Mouse (Mus musculus) hindbrain, embryonic 16.5 days (tissue): ENCODE data around the gene Galnt2. TPM values are rescaled to one million over a fixed set of nuclear protein-coding genes. Genes with fewer than 3 reads are reported as not detected.

Source experiments
- ATAC-seq: fragments of 200-750 bp; cut with Nextera tagmentation; 2 replicates; pipeline ENCODE4 v1.8.0; 2017; ENCODE audit warnings: moderate TSS enrichment, moderate library complexity
- H3K27ac ChIP-seq: fragments of 300-500 bp; sonication (generic); 2 replicates; pipeline ENCODE4 v1.5.1; 2014; ENCODE audit warnings: low read depth, mild to moderate bottlenecking, control low read depth, low read length, moderate library complexity
- H3K27me3 ChIP-seq: fragments of 300-500 bp; sonication (generic); replicated peaks from 2 replicates; pipeline ENCODE4 v1.6.1; 2014; ENCODE audit warnings: low read length; ENCODE audit not compliant: control insufficient read depth, insufficient read depth
- H3K36me3 ChIP-seq: fragments of 300-500 bp; sonication (generic); 2 replicates; pipeline ENCODE4 v1.6.1; 2014; ENCODE audit warnings: mild to moderate bottlenecking, low read length, moderate library complexity, mixed read lengths; ENCODE audit not compliant: control insufficient read depth, insufficient read depth
- H3K4me1 ChIP-seq: fragments of 300-500 bp; sonication (generic); 2 replicates; pipeline ENCODE4 v1.6.1; 2014; ENCODE audit warnings: low read depth, low read length; ENCODE audit not compliant: control insufficient read depth, insufficient read depth
- H3K4me2 ChIP-seq: fragments of 300-500 bp; sonication (generic); 2 replicates; pipeline ENCODE4 v1.6.1; 2014; ENCODE audit warnings: mild to moderate bottlenecking, low read length, control low read depth, moderate library complexity
- H3K4me3 ChIP-seq: fragments of 300-500 bp; sonication (generic); 2 replicates; pipeline ENCODE4 v1.5.1; 2014; ENCODE audit warnings: mild to moderate bottlenecking, low read length, control low read depth, moderate library complexity
- H3K9ac ChIP-seq: fragments of 300-500 bp; sonication (generic); 2 replicates; pipeline ENCODE4 v1.6.1; 2014; ENCODE audit warnings: low read depth, mild to moderate bottlenecking, control low read depth, low read length, moderate library complexity
- H3K9me3 ChIP-seq: fragments of 300-500 bp; sonication (generic); 2 replicates; pipeline ENCODE4 v1.6.1; 2014; ENCODE audit warnings: mild to moderate bottlenecking, low read length, moderate library complexity; ENCODE audit not compliant: control insufficient read depth
- WGBS: fragments of 180-500 bp; shearing (Covaris S2); extraction: QIAGEN DNeasy Blood & Tissue Kit; methylation state at CpG from one replicate; pipeline ENCODE4 v1.1.7; 2014; 5-methylcytosine and 5-hydroxymethylcytosine counted together
- polyA plus RNA-seq: library from polyadenylated mRNA; unstranded; fragments of >200 nt; fragmentation: Nextera tagmentation; extraction: Ambion mirVana; gene quantifications from 2 replicates; pipeline ENCODE4 v1.2.1, GENCODE M21; 2015

Gene Galnt2
- polyA plus RNA-seq, 1 experiment from 2014 or later: 33.8 TPM

DNA sequence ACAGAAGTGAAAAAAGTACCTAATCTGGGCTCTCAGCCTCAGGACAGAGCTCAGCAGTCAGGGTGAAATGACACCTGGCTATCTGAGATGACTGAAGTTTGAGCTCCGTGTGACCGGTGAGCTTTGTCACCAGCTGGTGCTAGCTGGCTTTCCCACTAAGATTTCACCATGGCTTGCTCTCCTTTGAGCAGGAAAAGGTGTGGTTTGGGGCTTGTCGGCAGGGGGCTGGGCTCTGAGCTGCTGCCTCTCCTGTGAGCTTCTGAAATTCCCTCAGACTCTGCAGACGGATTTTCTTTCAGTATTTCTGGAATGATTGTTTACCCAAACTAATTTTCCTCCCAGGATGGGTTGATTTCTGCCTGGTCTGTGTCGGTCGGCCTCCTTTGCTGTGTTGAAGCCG lies 75.4 kb downstream of the Galnt2 start:
- no peak overlapping the region for H3K27ac ChIP-seq
- no peak overlapping the region for H3K9ac ChIP-seq
- peaks cover 5% of the 10 kb centered on the region; the same call in 1 of the 2 replicates for H3K4me1 ChIP-seq
- H3K27me3 ChIP-seq: no peaks in the 10 kb centered on the region
- ATAC-seq: no peak
- 64% methylated on average over 7 of the region's 7 CpGs for WGBS
- H3K4me3 ChIP-seq: no peak overlapping the region
- no peaks in the 10 kb centered on the region for H3K36me3 ChIP-seq
- H3K9me3 ChIP-seq: no peaks in the 10 kb centered on the region
- no peak overlapping the region for H3K4me2 ChIP-seq

GRCm38 (mm10) chr8:124307700-124308099 lies 76.5 kb downstream of the Galnt2 start:
- Histone ChIP-seq H3K4me3 (no peak overlapping the region), H3K9me3 (no peaks in the 10 kb centered on the region), H3K27me3 (no peaks in the 10 kb centered on the region), H3K36me3 (no peaks in the 10 kb centered on the region), H3K4me1 (peaks cover 5% of the 10 kb centered on the region; the same call in 1 of the 2 replicates), H3K4me2 (no peak overlapping the region), H3K9ac (no peak overlapping the region), H3K27ac (no peak overlapping the region)
- 94% methylated on average over 10 of the region's 10 CpGs for WGBS
- no peak for ATAC-seq

DNA sequence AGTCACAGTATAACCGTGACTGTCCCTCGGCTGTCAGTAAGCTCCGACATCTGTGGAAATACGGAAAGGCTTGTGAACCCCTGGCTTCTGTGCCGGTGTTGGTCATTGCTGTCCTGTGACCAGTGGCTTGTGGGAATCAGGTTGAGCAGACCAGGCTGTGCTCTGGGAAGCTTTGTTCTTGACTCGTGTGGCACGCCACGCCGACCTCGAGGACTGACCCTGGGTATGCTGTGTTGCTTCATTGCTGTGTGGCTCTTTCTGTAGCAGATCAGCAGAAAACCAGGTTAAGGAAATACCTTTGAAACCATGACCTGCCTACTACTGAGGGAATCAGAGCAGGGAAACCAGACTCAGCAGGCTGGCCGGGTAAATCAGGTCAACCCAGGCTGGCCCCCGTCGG lies 79.3 kb downstream of the Galnt2 start:
- 83% methylated on average over 13 of the region's 13 CpGs for WGBS
- H3K9me3 ChIP-seq: no peaks in the 10 kb centered on the region
- no peak overlapping the region for H3K4me3 ChIP-seq
- no peak overlapping the region for H3K27ac ChIP-seq
- ATAC-seq: no peak
- no peaks in the 10 kb centered on the region for H3K27me3 ChIP-seq
- no peak overlapping the region for H3K9ac ChIP-seq
- no peaks in the 10 kb centered on the region for H3K36me3 ChIP-seq
- H3K4me1 ChIP-seq: peaks cover 9% of the 10 kb centered on the region
- no peak overlapping the region for H3K4me2 ChIP-seq

GRCm38 (mm10) chr8:124311111-124311510 lies 79.9 kb downstream of the Galnt2 start:
- no peak overlapping the region for H3K4me2 ChIP-seq
- H3K9me3 ChIP-seq: no peaks in the 10 kb centered on the region
- no peak for ATAC-seq
- no peak overlapping the region for H3K27ac ChIP-seq
- no peak overlapping the region for H3K9ac ChIP-seq
- no peaks in the 10 kb centered on the region for H3K36me3 ChIP-seq
- no peak overlapping the region for H3K4me3 ChIP-seq
- H3K4me1 ChIP-seq: peaks cover 9% of the 10 kb centered on the region
- no peaks in the 10 kb centered on the region for H3K27me3 ChIP-seq
- WGBS: 83% methylated on average over 6 of the region's 6 CpGs

- WGBS: 85% methylated on average over 17 of the region's 17 CpGs
These were observed 80.5 kb downstream of the Galnt2 start for GRCm38 (mm10) chr8:124311723-124312122.

DNA sequence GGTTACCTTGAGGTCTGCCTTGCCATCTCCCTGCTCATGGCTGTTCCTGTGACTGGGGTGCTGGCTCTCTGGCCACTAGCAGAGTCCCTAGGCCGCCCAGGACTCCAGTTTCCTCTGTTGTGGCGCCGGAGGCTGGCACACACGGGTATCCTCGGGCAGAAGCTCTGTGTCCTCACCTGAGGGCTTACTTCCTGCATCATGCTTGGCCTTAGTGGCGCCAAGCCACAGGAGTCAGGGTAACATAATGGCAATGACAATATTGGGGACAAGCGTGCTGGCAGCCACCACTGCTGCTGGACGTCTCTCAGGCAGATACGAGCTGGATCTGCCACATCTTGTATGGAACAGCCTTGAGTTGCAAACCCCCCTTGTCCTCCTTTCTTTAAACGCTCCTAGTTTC lies 81.0 kb downstream of the Galnt2 start:
- no peaks in the 10 kb centered on the region for H3K9me3 ChIP-seq
- 93% methylated on average over 10 of the region's 10 CpGs for WGBS
- H3K4me1 ChIP-seq: peaks cover 20% of the 10 kb centered on the region
- no peak overlapping the region for H3K4me3 ChIP-seq
- no peaks in the 10 kb centered on the region for H3K36me3 ChIP-seq
- ATAC-seq: no peak
- no peak overlapping the region for H3K27ac ChIP-seq
- H3K9ac ChIP-seq: no peak overlapping the region
- H3K27me3 ChIP-seq: no peaks in the 10 kb centered on the region
- no peak overlapping the region for H3K4me2 ChIP-seq

More at GRCm38 (mm10) chr8:124311723-124312122, 80.5 kb downstream of the Galnt2 start:
- Histone ChIP-seq H3K4me3 (no peak overlapping the region), H3K27ac (no peak overlapping the region), H3K4me1 (peaks cover 15% of the 10 kb centered on the region), H3K4me2 (no peak overlapping the region), H3K9ac (no peak overlapping the region), H3K36me3 (no peaks in the 10 kb centered on the region), H3K9me3 (no peaks in the 10 kb centered on the region), H3K27me3 (no peaks in the 10 kb centered on the region)
- ATAC-seq: no peak

DNA sequence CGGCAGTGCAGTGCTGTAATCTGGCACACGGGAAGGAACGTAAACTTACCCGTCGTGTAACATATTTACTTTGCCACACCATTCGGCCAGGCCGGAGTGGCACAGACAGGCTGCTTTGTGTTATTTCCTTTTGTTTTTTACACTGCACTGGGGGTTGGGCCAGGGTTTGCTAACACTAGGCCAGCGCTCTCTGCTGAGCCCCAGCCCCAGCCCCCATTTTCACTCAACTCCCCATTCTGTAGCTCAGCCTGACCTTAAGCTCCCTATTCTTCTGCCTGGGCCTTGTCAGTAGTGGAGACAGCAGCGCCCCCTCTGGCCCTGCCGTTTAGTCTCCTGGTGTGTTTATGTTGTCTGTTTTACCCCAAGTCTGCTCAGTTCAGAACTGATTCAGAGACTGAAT lies 83.6 kb downstream of the Galnt2 start:
- no peaks in the 10 kb centered on the region for H3K27me3 ChIP-seq
- H3K9ac ChIP-seq: no peak overlapping the region
- no peaks in the 10 kb centered on the region for H3K9me3 ChIP-seq
- no peak overlapping the region for H3K4me2 ChIP-seq
- WGBS: 27% methylated on average over 10 of the region's 10 CpGs
- H3K27ac ChIP-seq: no peak overlapping the region
- H3K4me3 ChIP-seq: no peak overlapping the region
- H3K4me1 ChIP-seq: peaks cover 33% of the 10 kb centered on the region
- H3K36me3 ChIP-seq: no peaks in the 10 kb centered on the region
- ATAC-seq: peak; percentile 15; the same call in 1 of the 2 replicates

- peak; percentile 38 for ATAC-seq
- Histone ChIP-seq H3K4me3 (no peak overlapping the region), H3K9me3 (no peaks in the 10 kb centered on the region), H3K36me3 (no peaks in the 10 kb centered on the region), H3K4me2 (no peak overlapping the region), H3K4me1 (peaks cover 41% of the 10 kb centered on the region), H3K27me3 (no peaks in the 10 kb centered on the region), H3K27ac (no peak overlapping the region), H3K9ac (0 out of 2 replicates have a peak overlapping the region, but pooled peaks have one; percentile 1)
- 47% methylated on average over 12 of the region's 12 CpGs for WGBS
These were observed 85.4 kb downstream of the Galnt2 start for GRCm38 (mm10) chr8:124316466-124317136.

GRCm38 (mm10) chr8:124317191-124317682 lies 86.0 kb downstream of the Galnt2 start:
- no peak overlapping the region for H3K27ac ChIP-seq
- H3K9ac ChIP-seq: no peak overlapping the region
- ATAC-seq: no peak
- H3K27me3 ChIP-seq: no peaks in the 10 kb centered on the region
- WGBS: 48% methylated on average over 8 of the region's 8 CpGs
- no peak overlapping the region for H3K4me3 ChIP-seq
- no peaks in the 10 kb centered on the region for H3K36me3 ChIP-seq
- H3K9me3 ChIP-seq: no peaks in the 10 kb centered on the region
- peaks cover 45% of the 10 kb centered on the region for H3K4me1 ChIP-seq
- H3K4me2 ChIP-seq: no peak overlapping the region
